Mouse (Mus musculus) heart, adult 2 months (tissue): Measurements from ENCODE around the gene Ythdf1. TPM values are rescaled to one million over a fixed set of nuclear protein-coding genes. Genes with fewer than 3 reads are reported as not detected.

Experiments
- DNase-seq, 2 experiments: peaks; one replicate each; pipeline ENCODE4 v3.0.0; 2021
- H3K27ac ChIP-seq: fragments of 200-600 bp; 2 replicates; pipeline ENCODE4 v1.8.1; 2022
- H3K27me3 ChIP-seq: fragments of 200-500 bp; 2 replicates; pipeline ENCODE4 v1.6.1; 2012; ENCODE audit warnings: mild to moderate bottlenecking, low read length, inconsistent platforms, mixed read lengths; ENCODE audit not compliant: control insufficient read depth, insufficient read depth
- H3K36me3 ChIP-seq: fragments of 200-500 bp; 2 replicates; pipeline ENCODE4 v1.6.1; 2012; ENCODE audit warnings: low read length, inconsistent platforms; ENCODE audit not compliant: control insufficient read depth, insufficient read depth
- H3K4me1 ChIP-seq: fragments of 200-500 bp; 2 replicates; pipeline ENCODE4 v1.6.1; 2011; ENCODE audit warnings: low read length; ENCODE audit not compliant: control insufficient read depth, insufficient read depth
- H3K4me3 ChIP-seq: fragments of 200-600 bp; 2 replicates; pipeline ENCODE4 v1.8.1; 2022
- H3K79me2 ChIP-seq: fragments of 200-500 bp; replicated peaks from 2 replicates; pipeline ENCODE4 v1.6.1; 2012; ENCODE audit warnings: mild to moderate bottlenecking, inconsistent platforms, low read length, moderate library complexity, mixed read lengths; ENCODE audit not compliant: control insufficient read depth, insufficient read depth
- H3K9ac ChIP-seq: fragments of 200-500 bp; 2 replicates; pipeline ENCODE4 v1.6.1; 2012; ENCODE audit warnings: low read depth, mild to moderate bottlenecking, control low read depth, inconsistent platforms, low read length, mixed read lengths
- CTCF ChIP-seq: fragments of 200-600 bp; IDR thresholded peaks from 2 replicates; pipeline ENCODE4 v1.8.1; 2022; ENCODE audit warnings: antibody characterized with exemption, mild to moderate bottlenecking, moderate library complexity
- EP300 ChIP-seq: fragments of 200-500 bp; IDR thresholded peaks from 2 replicates; pipeline ENCODE4 v1.6.1; 2011; ENCODE audit warnings: low read depth, low read length, control low read depth; ENCODE audit not compliant: insufficient read depth
- POLR2A ChIP-seq: fragments of 200-500 bp; IDR thresholded peaks from 2 replicates; pipeline ENCODE4 v1.6.1; 2011; ENCODE audit warnings: mild to moderate bottlenecking, low read depth, low read length, control low read depth; ENCODE audit not compliant: insufficient read depth
- WGBS: fragments of 180-500 bp; shearing (Covaris S2); methylation state at CpG from one replicate; pipeline ENCODE4 v1.1.7; 2018; 5-methylcytosine and 5-hydroxymethylcytosine counted together
- intact Hi-C: fragments of 180-260 bp; cut with DNase I; formaldehyde crosslinking; loops from one replicate; pipeline ENCODE4 v1.15.1; 2025
- polyA plus RNA-seq: library from polyadenylated mRNA; depleted of rRNA; stranded (reverse); fragments of >200 nt; gene quantifications from 2 replicates; pipeline ENCODE4 v1.2.3, GENCODE M21; 2012
- total RNA-seq, 2 experiments: library from RNA; stranded (reverse); gene quantifications; 2 replicates each; pipeline ENCODE4 v1.2.3; 2021

Ythdf1 gene
- total and polyA plus RNA-seq, 3 experiments, result 30.8 to 36.4 (median 31.7) TPM

DNA sequence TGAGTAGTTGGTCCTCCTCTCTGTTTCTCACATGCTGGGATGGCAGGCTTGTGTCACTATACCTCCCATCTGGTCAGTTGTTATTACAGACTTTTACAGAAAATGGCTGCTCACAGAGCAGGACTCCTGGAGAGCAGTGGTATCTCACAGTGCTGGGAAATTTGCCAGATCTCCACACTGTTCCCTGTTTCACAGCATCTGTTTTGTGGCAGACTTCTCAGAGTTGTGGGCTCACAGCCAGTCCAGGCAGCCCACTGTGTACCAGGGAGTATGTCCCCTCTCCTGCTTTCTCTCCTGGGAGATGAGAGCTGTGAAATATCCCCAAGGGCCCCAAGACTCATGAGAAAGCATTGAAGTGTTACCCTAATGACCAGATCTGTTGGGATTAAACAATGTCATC, 21.1 kb upstream of the Ythdf1 start:
- no peak overlapping the region for H3K4me3 ChIP-seq
- H3K79me2 ChIP-seq, result no peaks in the 10 kb centered on the region
- H3K27me3 ChIP-seq, result no peaks in the 10 kb centered on the region
- no peak for DNase-seq
- intact Hi-C loops, result no loop called here
- peaks cover 1% of the 10 kb centered on the region; the same call in 1 of the 2 replicates for H3K4me1 ChIP-seq
- H3K9ac ChIP-seq, result no peak overlapping the region
- H3K27ac ChIP-seq, result no peak overlapping the region
- H3K36me3 ChIP-seq, result no peaks in the 10 kb centered on the region
- TF ChIP-seq EP300 (no peak), CTCF (no peak), POLR2A (no peak)

DNA sequence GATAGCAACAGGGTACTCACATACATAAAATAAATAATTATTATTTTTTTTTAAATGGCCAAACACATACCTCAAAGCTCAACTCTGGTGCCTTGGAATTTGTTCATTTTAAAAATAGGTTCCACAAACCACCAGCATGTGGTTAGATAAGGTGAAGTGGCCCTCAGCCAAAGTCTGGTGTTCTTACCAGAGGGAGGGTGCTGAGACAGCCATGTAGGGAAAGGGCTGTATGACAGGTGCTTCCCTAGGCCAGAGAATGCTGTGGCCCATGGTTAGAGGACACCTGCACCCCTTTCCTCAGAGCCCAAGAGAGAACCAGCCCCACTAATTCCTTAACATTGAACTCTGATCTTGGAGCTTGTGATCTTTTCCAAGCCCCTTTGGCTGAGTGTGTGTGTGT, 19.4 kb upstream of the Ythdf1 start:
- no peaks in the 10 kb centered on the region for H3K27me3 ChIP-seq
- no peak overlapping the region for H3K4me3 ChIP-seq
- no peaks in the 10 kb centered on the region for H3K79me2 ChIP-seq
- no peaks in the 10 kb centered on the region for H3K36me3 ChIP-seq
- peaks cover 1% of the 10 kb centered on the region; the same call in 1 of the 2 replicates for H3K4me1 ChIP-seq
- DNase-seq, result no peak
- intact Hi-C loops, result no loop called here
- H3K9ac ChIP-seq, result no peak overlapping the region
- H3K27ac ChIP-seq, result no peak overlapping the region
- TF ChIP-seq POLR2A, result no peak
- TF ChIP-seq EP300, result no peak
- TF ChIP-seq CTCF, result no peak

DNA sequence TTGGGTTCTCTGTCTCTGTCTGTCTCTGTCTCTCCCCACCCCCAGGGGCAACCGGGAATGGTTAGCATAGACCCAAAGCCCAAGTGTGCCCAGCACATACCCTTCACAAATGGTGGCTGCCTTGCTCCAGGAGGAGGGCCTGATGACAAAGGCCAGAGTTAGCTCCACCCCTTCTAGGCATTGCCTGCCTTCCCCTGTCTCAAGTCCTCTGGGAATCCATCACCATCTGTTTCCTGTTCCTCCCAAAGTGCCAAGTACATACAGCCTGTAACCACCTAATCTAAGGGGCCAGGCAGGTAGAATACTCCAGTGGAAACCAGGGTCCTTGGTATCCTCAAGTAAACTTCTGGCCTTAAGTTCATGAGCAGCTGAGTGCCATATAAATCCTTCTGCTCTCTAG, 11.7 kb upstream of the Ythdf1 start:
- Histone ChIP-seq H3K4me3 (no peak overlapping the region), H3K36me3 (no peaks in the 10 kb centered on the region), H3K27ac (no peak overlapping the region), H3K79me2 (no peaks in the 10 kb centered on the region), H3K27me3 (no peaks in the 10 kb centered on the region), H3K4me1 (no peaks in the 10 kb centered on the region), H3K9ac (no peak overlapping the region)
- 74% methylated on average over 1 of the region's 1 CpGs for WGBS
- no peak for TF ChIP-seq EP300
- no peak for TF ChIP-seq CTCF
- no peak for TF ChIP-seq POLR2A
- intact Hi-C loops, result no loop called here
- no peak for DNase-seq

DNA sequence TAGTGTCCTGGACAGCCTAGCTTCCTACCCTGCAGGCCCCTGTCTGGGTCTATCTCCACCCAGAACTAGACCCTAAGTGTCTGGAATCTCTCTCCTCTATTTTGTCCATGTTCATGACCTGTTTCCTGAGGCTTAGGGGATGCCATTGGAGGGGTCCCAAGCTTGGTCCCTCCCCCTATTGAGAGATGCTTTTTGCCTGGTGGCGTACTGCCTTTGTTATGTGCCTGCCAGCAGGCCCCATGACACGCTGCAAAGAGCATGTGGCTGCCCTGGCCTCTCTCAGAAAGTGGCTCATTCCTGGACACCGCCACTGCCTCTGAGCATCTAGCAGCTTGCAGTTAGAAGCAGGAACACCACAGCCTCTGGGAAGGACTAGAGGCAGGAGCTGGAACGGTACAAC, 8.0 kb upstream of the Ythdf1 start, which contains the start of gene Birc7:
Gene Birc7, plus strand, starts transcription at position 301 of the 400 bp plus-strand sequence.
- H3K27me3 ChIP-seq, result no peaks in the 10 kb centered on the region
- H3K4me1 ChIP-seq, result no peaks in the 10 kb centered on the region
- H3K36me3 ChIP-seq, result no peaks in the 10 kb centered on the region
- WGBS, result 55% methylated on average over 4 of the region's 4 CpGs
- no peaks in the 10 kb centered on the region for H3K79me2 ChIP-seq
- H3K4me3 ChIP-seq, result no peak within 1 kb of the TSS
- DNase-seq, result no peak
- TF ChIP-seq POLR2A, result no peak
- TF ChIP-seq CTCF, result no peak
- no peak for TF ChIP-seq EP300
- intact Hi-C loops, result no loop called here
- no peak within 1 kb of the TSS for H3K9ac ChIP-seq
- H3K27ac ChIP-seq, result no peak within 1 kb of the TSS

DNA sequence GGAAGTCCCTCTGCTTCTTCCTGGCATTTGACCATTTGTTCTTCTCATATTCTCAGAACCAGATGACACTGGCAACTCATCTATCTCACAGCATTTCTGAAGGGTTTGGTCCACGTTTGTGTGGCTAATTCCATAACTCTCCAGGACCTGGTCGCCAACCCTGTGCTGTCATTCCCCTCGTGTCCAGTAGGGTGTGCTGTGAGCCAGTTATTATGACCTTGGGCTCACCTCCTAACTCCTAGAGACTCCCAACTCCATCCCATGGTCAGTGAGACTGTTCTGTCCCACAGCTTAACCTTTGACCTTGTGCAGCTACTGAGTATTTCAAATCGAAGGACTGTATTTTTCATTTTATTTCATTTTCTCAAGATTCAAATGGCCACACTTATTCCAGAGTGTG, 4.4 kb upstream of the Ythdf1 start:
- no peaks in the 10 kb centered on the region for H3K27me3 ChIP-seq
- no peak for TF ChIP-seq POLR2A
- TF ChIP-seq CTCF, result peak; percentile 97
- TF ChIP-seq EP300, result peak; percentile 87
- no peak overlapping the region for H3K4me3 ChIP-seq
- H3K4me1 ChIP-seq, result no peaks in the 10 kb centered on the region
- 11% methylated on average over 4 of the region's 4 CpGs for WGBS
- H3K36me3 ChIP-seq, result no peaks in the 10 kb centered on the region
- H3K27ac ChIP-seq, result no peak overlapping the region
- peaks cover 3% of the 10 kb centered on the region; the same call in 1 of the 2 replicates for H3K79me2 ChIP-seq
- intact Hi-C loops, result loop anchor here (1.0 kb wide), 3 partner anchors 39 to 147 kb away; no protein-coding TSS in a partner anchor
- no peak overlapping the region for H3K9ac ChIP-seq
- peak; percentile 62 to 81 for DNase-seq

DNA sequence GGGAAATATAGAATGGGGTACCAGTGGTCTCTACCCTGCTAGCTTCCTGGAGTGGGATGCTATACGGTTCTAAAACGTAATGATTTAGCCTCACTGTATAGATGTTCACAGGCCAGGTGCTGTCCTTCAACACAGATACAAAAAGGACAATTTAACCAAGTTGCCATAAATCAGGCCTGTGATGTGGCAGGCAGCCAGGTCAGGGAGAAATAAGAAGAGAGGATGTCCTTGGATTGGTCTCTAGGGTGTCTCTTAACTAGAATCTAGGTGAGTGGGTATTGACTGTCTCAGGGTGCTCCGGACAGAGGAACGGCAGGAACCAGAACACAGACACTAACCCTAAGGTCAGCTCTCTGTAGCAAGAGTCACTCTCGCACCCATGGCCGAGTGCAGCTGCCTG, 2.0 kb upstream of the Ythdf1 start:
- no peak overlapping the region for H3K9ac ChIP-seq
- H3K4me3 ChIP-seq, result no peak overlapping the region
- no peak overlapping the region for H3K27ac ChIP-seq
- WGBS, result 88% methylated on average over 6 of the region's 6 CpGs
- intact Hi-C loops, result no loop called here
- H3K27me3 ChIP-seq, result no peaks in the 10 kb centered on the region
- TF ChIP-seq CTCF (no peak), POLR2A (no peak), EP300 (no peak)
- no peak for DNase-seq
- peaks cover 2% of the 10 kb centered on the region; the same call in 1 of the 2 replicates for H3K4me1 ChIP-seq
- H3K79me2 ChIP-seq, result peaks cover 4% of the 10 kb centered on the region
- H3K36me3 ChIP-seq, result peaks cover 8% of the 10 kb centered on the region
